Mouse (Mus musculus) left cerebral cortex, adult 9 months (tissue): Measurements from ENCODE around the gene Acap2.

Experiments used
- DNase-seq, 2 experiments: peaks; one replicate each; pipeline ENCODE4 v3.0.0; 2022; ENCODE audit warnings: low spot score in 2 of 2

The Acap2 gene

DNA sequence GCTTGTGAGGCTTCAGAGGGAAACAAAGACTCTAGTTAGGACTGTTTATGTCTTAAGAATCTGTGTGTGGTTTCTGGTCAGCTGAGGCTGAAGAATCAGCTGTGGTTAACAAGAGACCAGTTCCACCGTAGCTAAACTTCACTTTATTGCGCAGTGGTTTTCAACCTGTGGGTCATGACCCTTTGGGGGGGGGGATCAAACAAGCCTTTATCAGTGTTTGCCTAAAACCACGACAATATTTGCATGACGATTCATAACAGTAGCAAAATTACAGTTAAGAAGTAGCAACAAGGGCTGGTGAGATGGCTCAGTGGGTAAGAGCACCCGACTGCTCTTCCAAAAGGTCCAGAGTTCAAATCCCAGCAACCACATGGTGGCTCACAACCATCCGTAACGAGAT lies 4.7 kb upstream of the Acap2 start:
- DNase-seq = no peak

DNA sequence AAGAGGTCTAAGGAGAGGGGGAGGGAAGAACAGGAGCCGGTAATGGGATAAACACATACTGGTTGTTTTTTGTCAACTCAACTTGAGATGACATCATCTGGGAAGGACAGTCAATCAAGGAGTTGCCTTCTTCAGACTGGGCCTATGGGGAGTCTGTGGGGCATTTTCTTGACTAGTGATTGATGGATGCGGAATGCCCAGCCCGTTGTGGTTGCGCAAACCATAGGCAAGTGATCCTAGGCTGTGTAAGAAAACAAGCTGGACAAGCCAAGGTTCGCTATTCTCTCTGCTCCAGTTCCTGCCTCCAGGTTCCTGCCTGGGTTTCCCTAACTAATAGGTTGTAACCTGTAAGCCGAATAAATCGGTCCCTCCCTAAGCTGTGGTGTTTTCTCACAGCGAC lies 4.1 kb upstream of the Acap2 start:
- no peak for DNase-seq

DNA sequence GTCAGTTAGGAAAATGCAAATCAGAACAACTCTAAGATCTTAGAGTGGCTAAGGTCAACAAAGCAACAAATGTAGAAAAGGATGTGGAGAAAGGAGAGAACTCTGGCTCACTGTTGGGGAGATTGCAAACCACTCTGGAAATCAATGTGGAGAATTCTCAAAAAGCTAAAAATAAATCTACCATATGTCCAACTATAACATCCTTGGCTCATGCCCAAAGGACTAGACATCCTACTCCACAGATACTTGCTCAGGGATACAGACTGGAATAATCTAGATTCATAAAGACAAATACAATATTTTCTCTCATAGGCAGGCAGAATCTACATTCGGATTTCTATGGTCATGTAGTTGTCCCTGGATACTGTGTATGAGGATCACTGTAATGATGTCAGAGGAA lies 3.2 kb upstream of the Acap2 start:
- DNase-seq = no peak

DNA sequence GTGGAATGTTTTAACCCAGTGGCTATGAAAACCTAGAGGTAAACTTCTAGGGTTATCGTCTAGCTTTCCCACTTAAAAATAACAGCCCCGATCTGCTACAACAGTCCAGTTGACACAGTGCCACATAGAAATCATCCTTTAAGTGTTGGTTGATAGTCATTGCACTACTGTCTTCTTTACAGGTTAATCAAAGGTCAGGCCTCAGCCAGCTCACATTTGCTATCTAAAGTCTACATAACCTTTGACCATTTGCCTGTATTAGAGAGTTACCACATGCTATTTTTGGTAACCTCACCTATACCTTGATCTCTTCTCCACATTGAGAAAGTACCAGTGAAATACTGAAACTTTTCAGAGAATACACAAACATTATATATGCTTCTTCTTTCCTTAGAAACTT lies 659 bp upstream of the Acap2 start:
- no peak for DNase-seq

DNA sequence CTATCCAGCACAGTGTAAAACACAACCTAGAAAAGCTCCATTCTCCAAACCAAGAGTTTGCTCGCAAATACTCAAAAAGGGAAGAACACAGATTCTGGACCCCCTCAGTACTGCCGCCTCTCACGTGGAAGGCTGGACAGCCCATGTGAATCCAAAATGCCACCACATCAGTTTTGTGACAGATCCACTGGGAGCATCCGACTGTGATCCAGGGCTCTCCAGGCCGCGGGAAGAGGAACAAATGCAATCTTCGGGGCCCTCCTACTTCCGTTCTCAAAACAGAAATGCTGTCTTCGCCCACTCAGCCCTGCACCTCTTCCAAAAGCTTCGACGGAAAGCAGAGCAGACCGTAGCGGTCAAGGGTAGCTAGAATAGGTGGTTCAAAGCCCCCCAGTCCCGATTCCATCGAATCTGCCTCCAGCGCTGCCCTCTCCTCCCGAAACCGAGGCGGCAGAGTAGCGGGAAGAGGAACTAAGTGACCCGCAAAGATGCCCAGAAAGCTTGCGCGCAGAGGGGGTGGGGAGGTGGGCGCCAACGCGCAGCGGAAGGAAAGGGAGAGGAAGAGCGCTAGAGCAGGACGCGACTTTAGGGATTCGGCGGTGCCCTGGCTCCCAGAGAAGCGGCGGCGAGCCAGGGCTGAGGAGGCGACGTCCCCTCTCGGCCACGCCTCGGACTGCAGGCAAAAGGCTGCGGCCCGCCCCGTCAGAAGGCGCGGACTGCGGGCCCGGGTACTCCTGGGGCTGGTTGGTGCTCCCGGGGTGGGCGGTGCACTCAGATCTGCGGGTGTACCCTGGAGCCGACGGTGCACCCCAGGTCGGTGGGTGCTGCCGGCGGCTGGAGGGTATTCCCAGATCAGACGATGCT lies 887 bp downstream of the Acap2 start:
- peak; percentile 52 to 78 for DNase-seq

DNA sequence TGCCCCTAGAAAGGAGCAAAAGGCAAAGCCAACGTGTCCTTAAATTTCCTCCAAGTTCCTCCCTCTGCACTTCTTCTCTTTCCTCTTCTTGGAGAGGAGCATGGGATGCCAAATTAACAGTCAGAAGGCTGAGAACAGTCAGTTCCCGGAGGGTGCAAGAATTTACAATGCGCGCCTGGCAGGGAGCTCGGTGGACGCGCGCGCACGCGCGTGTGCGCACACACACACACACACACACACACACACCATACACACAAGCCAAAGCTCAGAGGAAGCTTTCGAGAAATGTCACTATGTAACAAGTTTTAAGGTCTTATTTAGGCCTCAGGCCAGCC lies 1.5 kb downstream of the Acap2 start:
- DNase-seq = no peak

DNA sequence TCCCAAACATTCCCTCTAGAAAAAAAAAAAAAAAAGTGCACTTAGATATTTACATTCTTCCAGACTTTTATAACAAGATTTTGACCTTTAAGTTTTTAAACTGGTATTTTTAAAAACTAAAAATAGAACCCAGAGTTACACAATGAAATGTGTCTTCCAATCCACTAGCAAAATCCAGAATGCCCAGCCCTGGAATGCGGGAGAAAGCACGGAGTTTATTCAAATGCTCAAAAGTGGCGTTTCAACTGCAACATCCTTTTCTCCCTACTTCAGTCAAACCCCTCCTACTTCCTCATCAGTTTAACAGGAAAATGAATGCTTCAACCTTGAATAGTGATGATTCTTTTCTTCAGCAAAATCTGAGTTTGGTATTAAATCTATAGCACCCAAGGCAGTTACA lies 4.1 kb downstream of the Acap2 start:
- DNase-seq = no peak

DNA sequence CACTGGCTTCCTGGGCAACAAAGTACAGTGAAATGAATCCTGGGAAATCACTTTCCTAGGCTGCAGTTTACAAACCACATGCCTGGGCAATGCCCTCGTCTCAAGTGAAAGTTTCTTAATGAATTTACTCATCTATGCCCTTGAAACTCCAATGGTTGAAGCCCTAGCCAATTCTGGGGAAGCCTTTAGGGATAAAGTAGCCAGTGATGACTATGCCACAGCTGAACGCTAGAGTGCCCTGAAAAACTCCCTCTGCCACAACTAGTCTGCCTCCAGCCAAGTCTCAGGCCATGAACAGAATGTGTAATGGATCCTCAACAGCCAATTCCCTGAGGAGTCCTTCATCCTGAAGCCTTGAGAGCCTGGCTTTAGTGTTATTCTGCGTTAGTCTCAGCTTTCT lies 8.5 kb downstream of the Acap2 start:
- DNase-seq = no peak

DNA sequence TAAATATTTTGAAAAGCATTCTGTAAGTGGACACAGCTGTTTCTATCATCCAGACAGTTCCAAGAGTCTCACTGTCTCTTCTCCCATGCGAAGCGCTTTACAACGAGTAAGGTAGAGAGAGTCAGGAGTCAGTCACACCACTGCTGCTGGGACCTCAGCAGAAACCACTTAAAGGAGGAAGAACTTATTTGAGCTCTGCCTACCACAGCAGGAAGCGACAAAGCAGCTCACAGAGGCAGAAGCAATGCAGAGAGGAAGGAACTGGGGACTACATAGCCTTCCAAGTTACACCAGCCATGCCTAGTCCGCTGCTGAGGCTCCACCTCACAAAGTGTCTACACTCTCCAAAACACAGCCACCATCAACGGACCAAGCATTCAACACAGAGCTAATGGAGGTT lies 9.2 kb downstream of the Acap2 start:
- DNase-seq = no peak

DNA sequence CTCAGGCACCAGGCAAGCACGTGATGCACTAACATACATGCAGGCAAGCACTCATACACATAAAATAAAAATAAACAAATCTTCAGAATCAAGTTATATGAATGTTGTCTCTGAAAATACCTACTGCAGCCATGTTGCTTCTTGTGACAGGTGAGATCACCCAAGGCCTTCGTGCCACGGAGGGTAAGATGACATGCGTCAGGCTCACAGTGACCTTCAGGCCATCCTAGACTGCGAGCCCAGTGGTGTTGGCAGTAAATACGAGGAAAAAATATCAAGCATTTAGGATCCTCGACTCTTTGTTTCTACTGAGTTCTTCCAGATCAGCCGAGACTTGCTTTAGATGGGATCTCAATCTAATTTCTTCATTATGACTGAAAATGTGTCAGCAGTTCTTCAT lies 10.6 kb downstream of the Acap2 start:
- no peak for DNase-seq

DNA sequence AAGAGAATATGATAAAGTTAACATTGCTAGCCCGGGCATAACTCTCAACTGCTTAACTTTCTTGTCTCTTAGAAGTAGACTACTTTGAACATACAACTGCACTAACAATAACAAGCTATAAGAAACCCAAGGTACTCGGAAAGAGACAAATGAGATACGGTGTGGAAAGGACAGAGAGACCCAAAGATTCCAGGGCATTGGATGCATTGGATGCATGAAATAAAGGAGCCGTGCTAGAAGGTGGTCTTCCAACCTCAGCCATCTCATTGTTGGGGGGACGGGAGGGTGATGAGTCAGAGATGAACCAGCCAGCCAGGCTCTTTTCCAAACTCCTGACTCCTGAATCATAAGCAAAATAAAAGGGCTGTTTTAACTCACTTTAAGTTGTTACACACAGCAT lies 11.8 kb downstream of the Acap2 start:
- no peak for DNase-seq

DNA sequence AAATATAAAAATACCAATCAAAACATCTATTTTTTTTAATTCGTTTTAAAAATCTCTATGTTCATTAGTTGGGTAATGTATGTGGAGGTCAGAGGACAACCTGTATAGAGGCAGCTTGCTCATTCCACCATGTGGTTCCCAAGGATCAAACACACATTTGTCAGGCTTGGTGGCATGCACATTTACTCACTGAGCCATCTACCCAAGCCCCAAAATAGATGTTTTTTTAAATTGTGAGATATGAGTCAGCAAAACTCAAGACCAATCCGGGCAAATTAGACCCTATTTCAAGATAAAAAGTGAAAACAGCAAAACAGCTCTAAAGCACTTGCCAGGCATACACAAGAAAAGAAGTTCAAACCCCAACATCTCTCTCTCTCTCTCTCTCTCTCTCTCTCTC lies 12.2 kb downstream of the Acap2 start:
- DNase-seq = no peak

DNA sequence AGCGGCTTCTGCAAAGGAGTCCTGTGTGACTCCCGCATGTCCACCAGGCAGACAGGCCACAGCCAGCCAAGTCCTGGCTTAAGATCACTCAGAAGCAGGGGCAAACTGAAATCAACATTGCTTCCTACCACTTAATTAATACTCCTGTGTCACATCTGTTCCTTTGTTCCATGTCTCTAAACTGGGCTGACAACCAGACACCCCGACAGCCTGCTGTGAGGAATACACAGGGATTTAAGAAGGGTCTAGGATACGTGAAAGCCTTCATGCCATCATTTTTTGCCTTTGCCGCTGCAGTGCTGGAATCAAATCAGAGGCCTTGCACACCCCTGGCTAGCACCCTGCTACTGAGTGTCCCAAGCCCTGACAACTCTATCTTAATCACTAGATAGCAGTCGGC lies 12.8 kb downstream of the Acap2 start:
- DNase-seq = no peak

DNA sequence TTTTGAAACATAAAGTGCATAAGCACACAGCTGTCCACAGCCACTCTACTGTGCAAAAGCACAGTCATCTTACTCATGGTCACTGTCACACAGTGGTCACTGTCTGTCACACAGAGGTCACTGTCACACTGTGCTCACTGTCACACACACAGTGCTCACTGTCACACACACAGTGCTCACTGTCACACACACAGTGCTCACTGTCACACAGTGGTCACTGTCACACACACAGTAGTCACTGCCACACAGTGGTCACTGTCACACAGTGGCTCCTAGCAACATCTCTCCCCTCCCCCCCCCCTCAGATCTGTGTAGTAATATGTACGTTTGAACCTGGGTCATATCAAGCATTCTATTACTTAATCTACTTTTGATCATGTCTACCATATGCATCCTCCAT lies 13.9 kb downstream of the Acap2 start:
- DNase-seq = no peak

DNA sequence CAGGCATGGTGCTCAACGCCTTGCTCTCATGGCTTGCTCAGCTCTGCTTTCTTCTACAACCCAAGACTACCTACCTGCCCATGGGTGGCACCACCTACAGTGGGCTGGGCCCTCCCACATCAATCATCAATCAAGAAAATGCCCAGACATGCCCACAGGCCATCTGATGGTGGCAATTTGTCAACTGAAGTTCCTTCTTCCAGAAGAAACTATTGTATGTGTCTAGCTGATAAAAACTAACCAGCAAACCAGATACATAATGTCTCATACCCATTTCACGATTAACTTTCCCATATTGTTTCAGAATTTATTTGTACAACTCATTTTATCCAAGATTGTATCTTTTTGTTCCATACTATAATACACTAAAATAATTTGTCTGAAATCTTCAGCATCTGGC lies 15.3 kb downstream of the Acap2 start:
- DNase-seq = no peak

DNA sequence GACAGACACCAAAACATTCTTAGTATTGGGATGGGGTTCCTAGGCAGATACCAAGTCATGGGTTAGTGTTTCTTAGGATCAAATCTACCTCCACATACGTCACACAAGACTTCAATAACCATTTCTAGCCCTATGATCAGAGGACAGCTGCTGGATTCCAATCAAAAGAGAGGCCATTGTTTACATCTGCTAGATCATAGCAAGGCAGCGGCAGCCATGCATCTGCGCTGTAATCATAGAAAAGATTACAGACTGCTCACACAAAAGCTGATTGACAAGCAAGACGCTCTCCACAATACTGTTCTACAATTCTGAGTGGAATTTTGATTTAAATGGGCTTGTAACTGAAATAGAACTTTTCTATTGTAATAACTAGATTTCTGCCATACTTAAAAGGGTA lies 16.3 kb downstream of the Acap2 start:
- DNase-seq = no peak

DNA sequence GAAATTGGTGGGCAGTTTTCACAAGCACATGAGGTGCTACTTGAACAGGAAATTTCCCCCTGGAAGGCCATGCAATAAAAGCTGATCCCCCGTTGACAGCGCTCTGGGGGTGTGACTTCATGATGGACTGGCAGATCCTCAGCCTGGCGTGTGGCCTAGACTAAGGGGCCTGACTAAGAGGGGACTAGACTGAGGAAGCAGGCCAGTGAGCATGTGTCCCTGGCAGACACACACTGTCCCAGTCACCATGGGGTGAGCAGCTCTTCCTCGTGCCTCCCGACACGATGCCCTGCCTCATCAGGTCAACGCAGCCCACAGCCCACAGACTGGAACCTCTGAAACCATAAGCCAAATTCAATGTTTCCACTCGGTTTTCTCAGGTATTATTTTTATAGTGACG lies 18.5 kb downstream of the Acap2 start:
- DNase-seq = no peak

DNA sequence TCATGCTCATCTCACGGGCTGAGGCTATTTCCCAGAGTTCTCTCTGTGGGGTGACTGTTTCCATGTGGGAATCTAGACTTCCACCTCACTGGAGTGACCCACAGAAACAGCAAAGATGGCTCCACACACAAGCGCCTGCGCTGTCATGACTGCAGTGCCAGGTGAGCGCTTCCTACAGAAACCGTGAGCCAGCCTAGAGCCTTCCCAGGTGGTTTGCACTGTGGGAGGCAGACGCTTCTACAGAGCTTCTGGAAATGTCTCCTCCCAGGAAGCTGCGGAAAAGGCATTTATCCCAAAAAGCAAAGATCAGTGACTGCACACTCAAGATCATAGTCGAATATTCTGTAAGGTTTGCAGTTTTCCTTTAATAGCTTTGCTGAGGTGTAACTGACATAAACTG lies 20.2 kb downstream of the Acap2 start:
- no peak for DNase-seq

DNA sequence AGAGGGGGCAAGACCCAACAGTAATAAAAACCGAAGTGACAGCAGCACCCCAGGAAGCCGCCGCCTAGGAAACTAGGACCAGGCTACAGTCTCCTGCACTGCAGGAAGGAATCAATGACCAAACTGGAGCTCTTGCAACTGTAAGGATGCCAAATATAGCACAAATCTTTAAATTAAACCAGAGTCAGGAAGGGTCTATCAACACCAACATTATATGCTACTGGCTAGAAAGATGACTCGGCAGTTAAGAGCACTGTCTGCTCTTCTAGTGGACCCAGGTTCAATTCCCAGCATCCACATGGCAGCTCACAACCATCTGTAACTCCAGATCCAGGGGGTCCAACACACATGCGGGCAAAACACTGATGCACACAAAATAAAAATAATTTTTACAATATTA lies 21.7 kb downstream of the Acap2 start:
- no peak for DNase-seq

DNA sequence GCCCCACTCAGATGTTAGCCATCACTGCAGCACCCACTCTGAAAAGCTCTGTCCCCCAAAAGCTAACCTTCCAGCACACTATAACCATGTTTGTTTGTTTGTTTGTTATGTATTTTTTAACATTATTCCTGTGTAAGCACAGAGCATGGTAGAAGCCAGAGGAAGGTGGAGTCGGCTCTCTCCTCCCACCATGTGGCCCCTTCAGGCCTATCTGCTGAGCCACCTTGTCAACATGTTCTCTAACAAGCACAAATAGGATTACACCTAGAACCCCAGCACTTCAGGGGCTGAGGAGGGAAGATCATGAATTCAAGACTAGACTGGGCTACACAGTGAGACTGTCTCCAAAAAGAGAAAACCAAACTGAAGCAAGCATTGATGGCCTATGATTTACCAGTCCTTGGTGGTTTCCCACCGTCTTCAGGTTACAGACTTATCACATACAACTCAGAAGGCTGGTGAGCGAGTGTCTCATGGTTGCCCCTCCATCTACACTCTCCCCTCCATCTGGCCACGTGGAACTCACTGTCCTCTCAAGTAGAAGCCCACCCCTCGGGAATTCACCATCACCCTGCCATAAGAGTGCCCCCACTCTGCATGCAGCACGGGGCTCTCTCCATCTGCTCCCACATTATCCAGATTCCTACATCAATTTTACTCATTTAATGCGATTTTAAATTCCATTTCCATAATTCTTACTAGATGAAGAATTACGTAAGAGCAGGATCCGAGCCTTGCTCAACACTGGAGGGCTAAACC lies 26.0 kb downstream of the Acap2 start:
- DNase-seq = no peak

DNA sequence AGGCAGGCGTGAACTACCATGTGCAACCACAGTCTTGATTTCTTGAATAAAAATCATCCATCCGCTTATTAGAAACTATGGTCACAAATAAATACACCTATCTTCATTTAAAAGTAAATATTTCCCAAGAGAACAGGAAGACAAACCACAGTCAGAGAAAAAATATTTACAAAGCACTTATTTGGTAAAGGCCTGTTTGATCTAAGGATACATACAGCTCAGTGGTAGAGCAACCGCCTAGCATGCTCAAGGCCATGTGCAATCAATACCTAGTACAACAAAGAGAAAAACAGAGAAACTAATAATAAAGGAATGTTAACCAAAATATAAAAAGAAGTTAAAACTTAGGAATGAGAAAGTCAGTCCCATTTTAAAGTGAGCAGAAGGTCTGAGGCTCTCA lies 28.8 kb downstream of the Acap2 start:
- no peak for DNase-seq

DNA sequence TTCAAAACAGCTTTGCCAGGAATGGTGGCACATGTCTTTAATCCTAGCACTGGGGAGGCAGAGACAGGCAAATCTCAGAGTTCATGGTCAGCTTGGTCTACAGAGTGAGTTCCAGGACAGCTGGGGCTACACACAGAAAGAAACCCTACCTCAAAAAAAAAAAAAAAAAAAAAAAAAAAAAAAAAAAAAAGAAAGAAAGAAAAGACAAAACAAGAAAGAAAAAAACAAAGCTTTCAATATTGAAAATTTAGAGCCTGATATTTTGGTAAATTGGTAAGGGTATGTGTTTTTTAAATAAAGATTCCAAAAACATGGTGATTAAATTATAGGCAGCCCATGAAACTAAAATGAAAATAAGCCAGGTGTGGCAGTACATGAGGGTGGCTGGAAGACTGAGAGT lies 29.6 kb downstream of the Acap2 start:
- no peak for DNase-seq

DNA sequence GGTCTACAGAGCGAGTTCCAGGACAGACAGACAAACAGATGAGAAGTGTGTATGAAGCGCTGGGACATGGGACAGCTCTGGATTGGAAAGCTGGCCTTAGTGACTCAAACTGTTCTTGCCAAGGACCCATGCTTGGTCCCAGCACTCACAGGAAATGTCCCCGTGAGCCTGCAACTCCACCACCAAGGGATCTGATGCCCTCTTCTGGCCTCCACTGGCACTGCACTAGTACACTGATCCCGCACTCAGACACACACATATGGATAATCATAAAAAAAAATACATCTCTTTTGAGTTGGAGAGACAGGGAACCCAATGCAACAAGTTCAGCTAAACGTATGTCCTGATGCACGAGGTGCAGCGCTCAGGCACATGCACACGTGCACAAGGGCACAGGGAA lies 30.7 kb downstream of the Acap2 start:
- no peak for DNase-seq

DNA sequence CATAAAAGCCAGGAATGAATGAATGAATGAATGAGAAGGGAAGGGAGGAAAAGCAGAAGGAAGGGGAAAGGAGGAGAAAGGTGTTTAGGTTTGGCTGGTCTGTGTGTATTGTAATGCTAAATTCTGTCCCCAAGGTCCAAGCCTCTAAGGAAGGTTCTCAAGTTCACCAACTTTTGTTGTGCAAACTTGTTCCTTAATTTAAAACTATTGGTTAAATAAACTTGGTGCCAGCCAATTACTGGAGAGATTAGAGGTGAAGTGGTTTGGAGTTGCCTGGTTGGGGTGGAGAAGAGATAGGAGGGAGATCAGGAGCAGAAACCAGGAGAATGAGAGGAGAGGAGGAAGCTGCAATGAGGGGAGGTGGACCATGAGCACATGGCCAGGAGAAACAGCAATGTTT lies 31.4 kb downstream of the Acap2 start:
- no peak for DNase-seq
